In genomic region chr1:82987530-82988198, GRCm38 (mm10) we compare ENCODE assay signal across 9 mouse cellular contexts. TPM values are rescaled to one million over a fixed set of nuclear protein-coding genes. Genes with fewer than 3 reads are reported as not detected.
DNase-seq lines count a peak whose midpoint lies in the region; ATAC-seq lines count a peak whose summit lies in the region.
"Had no signal": no experiment of that assay in that cellular context is flagged by ENCODE, and none has a peak within 500 bp of the region (broad histone marks: within the 10 kb centered on the region; RNA-seq: fewer than 3 reads in every experiment).

No protein-coding gene starts in this region.

- no peak overlapping the region for H3K9ac ChIP-seq in hindbrain, embryonic 16.5 days (ENCODE audit: low read depth, low read length)

- ATAC-seq in hindbrain, embryonic 16.5 days = peak; percentile 63; the same call in 1 of the 2 replicates

- H3K4me2 ChIP-seq in hindbrain, embryonic 16.5 days (ENCODE audit: low read length) = no peak overlapping the region

- no peak overlapping the region for H3K27ac ChIP-seq in embryonic facial prominence, embryonic 10.5 days (replicated peaks)
- no peak overlapping the region for H3K27ac ChIP-seq in hindbrain, embryonic 16.5 days (ENCODE audit: low read depth, low read length)

- H3K27me3 ChIP-seq in embryonic facial prominence, embryonic 10.5 days (replicated peaks; ENCODE audit: low read depth, poor library complexity, severe bottlenecking) = no peaks in the 10 kb centered on the region
- no peaks in the 10 kb centered on the region for H3K27me3 ChIP-seq in hindbrain, embryonic 16.5 days (replicated peaks; ENCODE audit: control insufficient read depth, insufficient read depth, low read length)

- H3K4me3 ChIP-seq in embryonic facial prominence, embryonic 10.5 days = no peak overlapping the region
- no peak overlapping the region for H3K4me3 ChIP-seq in hindbrain, embryonic 16.5 days (ENCODE audit: low read length)

- DNase-seq in frontal cortex, adult 2 months (ENCODE audit: extremely low spot score in 1 of 2, low spot score in 1 of 2) = peak; percentile 44 to 92
- no peak for DNase-seq in frontal cortex, postnatal 14 days (ENCODE audit: low spot score in 2 of 2)
- peak; percentile 26 for DNase-seq in urinary bladder, postnatal 14 days (ENCODE audit: low spot score)
- no peak for DNase-seq in urinary bladder, adult 18-20 months (ENCODE audit: low spot score in 2 of 2)
- DNase-seq in embryonic facial prominence, embryonic 10.5 days (ENCODE audit: low spot score) = peak; percentile 10
- peak; percentile 73 for DNase-seq in lung, postnatal 14 days
- DNase-seq in thymus, postnatal 25 days = peak; percentile 16

- WGBS in embryonic facial prominence, embryonic 10.5 days = 35% methylated on average over 4 of the region's 4 CpGs
- 41% methylated on average over 4 of the region's 4 CpGs for WGBS in hindbrain, embryonic 16.5 days

- H3K4me1 ChIP-seq in embryonic facial prominence, embryonic 10.5 days = no peaks in the 10 kb centered on the region
- H3K4me1 ChIP-seq in hindbrain, embryonic 16.5 days (ENCODE audit: control insufficient read depth, insufficient read depth, low read depth, low read length) = no peaks in the 10 kb centered on the region

- no peaks in the 10 kb centered on the region for H3K36me3 ChIP-seq in embryonic facial prominence, embryonic 10.5 days (replicated peaks)
- H3K36me3 ChIP-seq in hindbrain, embryonic 16.5 days (ENCODE audit: control insufficient read depth, insufficient read depth, low read length) = no peaks in the 10 kb centered on the region

- peaks cover 7% of the 10 kb centered on the region for H3K9me3 ChIP-seq in embryonic facial prominence, embryonic 10.5 days
- H3K9me3 ChIP-seq in hindbrain, embryonic 16.5 days (ENCODE audit: control insufficient read depth, low read length) = no peaks in the 10 kb centered on the region

RNA-seq across cellular contexts. Expression of gene Gm47959, which starts 12.7 kb away (rescaled TPM):
- not detected in 2 replicates for polyA plus RNA-seq in frontal cortex, adult 2 months (2012; rRNA removed)
- polyA plus RNA-seq in embryonic facial prominence, embryonic 10.5 days (2016; fragmentation: Nextera tagmentation; extraction: Ambion mirVana) = not detected in 2 replicates
- not detected in 2 replicates for polyA plus RNA-seq in hindbrain, embryonic 16.5 days (2015; fragmentation: Nextera tagmentation; extraction: Ambion mirVana)
- polyA plus RNA-seq: liver, embryonic 16.5 days had no signal

RNA-seq across cellular contexts. Expression of gene Gm47955, which starts 27.6 kb away (rescaled TPM):
- polyA plus RNA-seq in frontal cortex, adult 2 months (2012; rRNA removed) = not detected in 2 replicates
- not detected in 2 replicates for polyA plus RNA-seq in embryonic facial prominence, embryonic 10.5 days (2016; fragmentation: Nextera tagmentation; extraction: Ambion mirVana)
- not detected in 2 replicates for polyA plus RNA-seq in hindbrain, embryonic 16.5 days (2015; fragmentation: Nextera tagmentation; extraction: Ambion mirVana)
- polyA plus RNA-seq: liver, embryonic 16.5 days had no signal

RNA-seq across cellular contexts. Expression of gene Gm7544, which starts 31.9 kb away (rescaled TPM):
- polyA plus RNA-seq in frontal cortex, adult 2 months (2012; rRNA removed) = not detected in 2 replicates
- polyA plus RNA-seq in embryonic facial prominence, embryonic 10.5 days (2016; fragmentation: Nextera tagmentation; extraction: Ambion mirVana) = not detected in 2 replicates
- not detected in 2 replicates for polyA plus RNA-seq in hindbrain, embryonic 16.5 days (2015; fragmentation: Nextera tagmentation; extraction: Ambion mirVana)
- polyA plus RNA-seq: liver, embryonic 16.5 days had no signal

RNA-seq across cellular contexts. Expression of gene A030003K21Rik, which starts 44.5 kb away (rescaled TPM):
- not detected in 2 replicates for polyA plus RNA-seq in frontal cortex, adult 2 months (2012; rRNA removed)
- polyA plus RNA-seq in embryonic facial prominence, embryonic 10.5 days (2016; fragmentation: Nextera tagmentation; extraction: Ambion mirVana) = not detected in 2 replicates
- polyA plus RNA-seq in hindbrain, embryonic 16.5 days (2015; fragmentation: Nextera tagmentation; extraction: Ambion mirVana) = not detected in 2 replicates
- polyA plus RNA-seq: liver, embryonic 16.5 days had no signal

RNA-seq across cellular contexts. Expression of gene Slc19a3, which starts 50.6 kb away (rescaled TPM):
- polyA plus RNA-seq in frontal cortex, adult 2 months (2012; rRNA removed) = 3.8 and 5.0 TPM in 2 replicates
- 0.25 and 0.30 TPM in 2 replicates for polyA plus RNA-seq in embryonic facial prominence, embryonic 10.5 days (2016; fragmentation: Nextera tagmentation; extraction: Ambion mirVana)
- polyA plus RNA-seq in hindbrain, embryonic 16.5 days (2015; fragmentation: Nextera tagmentation; extraction: Ambion mirVana) = 0.75 and 1.6 TPM in 2 replicates

Comparison
In these comparisons a context has a peak if more than half of its experiments do, and no peak if none do; other contexts are left out.
1. DNase-seq: peak in frontal cortex, adult 2 months (2 of 2), urinary bladder, postnatal 14 days (single experiment), embryonic facial prominence, embryonic 10.5 days (single experiment), lung, postnatal 14 days (single experiment) and thymus, postnatal 25 days (single experiment); none in frontal cortex, postnatal 14 days (0 of 2) and urinary bladder, adult 18-20 months (0 of 2).